Mouse (Mus musculus) colon, adult 2 months (tissue): ENCODE results near the gene Lamtor3. TPM values are rescaled to one million over a fixed set of nuclear protein-coding genes. Genes with fewer than 3 reads are reported as not detected.

Source experiments
- polyA plus RNA-seq: library from polyadenylated mRNA; depleted of rRNA; stranded (reverse); fragments of >200 nt; gene quantifications from 2 replicates; pipeline ENCODE4 v1.2.3, GENCODE M21; 2012; rRNA removed

Gene Lamtor3
- 14.9 and 18.9 TPM in 2 replicates for polyA plus RNA-seq

DNA sequence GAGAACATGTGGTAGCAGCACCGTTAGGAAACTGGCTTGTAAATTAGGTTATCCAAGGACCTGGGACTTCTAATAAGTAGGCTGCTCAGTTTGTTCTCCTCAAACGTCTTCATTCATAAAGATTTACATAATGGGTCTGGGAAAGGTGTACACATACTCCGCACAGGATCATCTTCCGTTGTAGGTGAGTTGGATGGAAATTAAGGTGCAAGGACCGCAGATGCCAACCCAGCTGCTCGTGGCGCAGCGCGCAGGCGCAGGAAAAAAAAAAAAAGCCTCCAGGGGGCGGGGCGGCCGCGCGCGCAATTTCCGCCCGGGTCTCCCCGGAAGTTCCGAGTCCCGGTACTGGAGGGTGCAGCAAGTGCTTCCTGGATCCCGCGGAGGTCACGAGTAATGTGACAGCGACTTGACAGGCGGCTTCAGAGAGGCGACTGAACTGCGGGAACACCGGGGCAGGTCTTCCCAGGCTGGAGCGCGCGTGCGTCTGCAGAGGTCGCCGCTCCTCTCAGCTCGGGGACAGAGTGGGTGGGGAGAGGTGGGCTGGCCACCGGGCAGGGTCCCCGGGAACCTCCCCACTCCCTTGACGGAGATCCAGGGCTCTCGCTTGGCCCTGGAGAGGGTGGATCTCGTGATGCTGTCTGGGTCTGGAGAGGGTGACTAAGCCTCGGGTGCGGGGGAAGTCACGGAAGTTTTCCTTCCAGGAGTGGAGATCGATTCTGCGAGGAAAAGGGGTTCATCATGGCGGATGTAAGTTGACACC is at the start of gene Lamtor3:
Gene Lamtor3, plus strand, starts transcription at position 335 of the 760 bp plus-strand sequence.

Other genes starting within 250 kb of the Lamtor3 start
- gene Gm21962, start 247.0 kb upstream of the Lamtor3 start, polyA plus RNA-seq = not detected in 2 replicates
- gene H2afz, start 54.0 kb upstream of the Lamtor3 start, polyA plus RNA-seq = 640 and 657 TPM in 2 replicates
- gene Dnajb14, start 50.8 kb upstream of the Lamtor3 start, polyA plus RNA-seq = 2.6 and 2.9 TPM in 2 replicates
- 2.5 and 3.2 TPM in 2 replicates for gene Dapp1, start 63.0 kb downstream of the Lamtor3 start, polyA plus RNA-seq
- 0.03 TPM in 2 replicates for gene 1110002E22Rik, start 146.5 kb downstream of the Lamtor3 start, polyA plus RNA-seq
- gene Gm5105, start 148.9 kb downstream of the Lamtor3 start, polyA plus RNA-seq = not detected in 2 replicates
- 0.56 TPM in 2 replicates for gene Trmt10a, start 224.9 kb downstream of the Lamtor3 start, polyA plus RNA-seq
- 0.40 and 0.42 TPM in 2 replicates for gene Mttp, start 226.5 kb downstream of the Lamtor3 start, polyA plus RNA-seq